Mouse (Mus musculus) cerebellum, adult 2 months (tissue): ENCODE data around the gene 2310022A10Rik. TPM values are rescaled to one million over a fixed set of nuclear protein-coding genes. Genes with fewer than 3 reads are reported as not detected.

Experiments used
- DNase-seq, 2 experiments: peaks; one replicate each; pipeline ENCODE4 v3.0.0; 2021
- H3K27ac ChIP-seq: fragments of 200-500 bp; 2 replicates; pipeline ENCODE4 v1.5.1; 2012; ENCODE audit warnings: low read length, control low read depth, inconsistent platforms; ENCODE audit not compliant: insufficient read depth
- H3K27me3 ChIP-seq: fragments of 200-500 bp; 2 replicates; pipeline ENCODE4 v1.6.1; 2012; ENCODE audit warnings: inconsistent platforms, mild to moderate bottlenecking, low read length, moderate library complexity; ENCODE audit not compliant: control insufficient read depth, insufficient read depth
- H3K4me1 ChIP-seq: fragments of 200-500 bp; 2 replicates; pipeline ENCODE4 v1.6.1; 2011; ENCODE audit warnings: low read length; ENCODE audit not compliant: control insufficient read depth, insufficient read depth
- H3K4me3 ChIP-seq: fragments of 200-500 bp; replicated peaks from 2 replicates; pipeline ENCODE3; 2011; ENCODE audit warnings: mild to moderate bottlenecking, low read depth, low read length, control low read depth; ENCODE audit not compliant: insufficient read depth
- CTCF ChIP-seq: fragments of 200-500 bp; IDR thresholded peaks from 2 replicates; pipeline ENCODE4 v1.5.1; 2011; ENCODE audit warnings: low read depth, mild to moderate bottlenecking, control low read depth, low read length, moderate library complexity, borderline replicate concordance; ENCODE audit not compliant: insufficient read depth
- POLR2A ChIP-seq: fragments of 200-500 bp; IDR thresholded peaks from 2 replicates; pipeline ENCODE4 v1.6.1; 2011; ENCODE audit warnings: low read length, control low read depth, borderline replicate concordance; ENCODE audit not compliant: insufficient read depth
- WGBS: fragments of 180-500 bp; shearing (Covaris S2); methylation state at CpG from one replicate; pipeline ENCODE4 v1.1.7; 2018; 5-methylcytosine and 5-hydroxymethylcytosine counted together
- polyA plus RNA-seq: library from polyadenylated mRNA; depleted of rRNA; stranded (reverse); fragments of >200 nt; gene quantifications from 2 replicates; pipeline ENCODE4 v1.2.3, GENCODE M21; 2012

2310022A10Rik gene
- polyA plus RNA-seq, 1 experiment: 46.2 TPM

GRCm38 (mm10) chr7:27535386-27535785 lies 17.6 kb upstream of the 2310022A10Rik start:
- no peaks in the 10 kb centered on the region for H3K27me3 ChIP-seq
- DNase-seq: no peak
- no peaks in the 10 kb centered on the region for H3K4me1 ChIP-seq
- H3K4me3 ChIP-seq: no peak overlapping the region
- no peak overlapping the region for H3K27ac ChIP-seq
- 91% methylated on average over 2 of the region's 2 CpGs for WGBS
- no peak for TF ChIP-seq CTCF
- TF ChIP-seq POLR2A: no peak

GRCm38 (mm10) chr7:27536618-27537017 lies 16.4 kb upstream of the 2310022A10Rik start:
- no peak overlapping the region for H3K27ac ChIP-seq
- H3K4me1 ChIP-seq: peaks cover 5% of the 10 kb centered on the region; the same call in 1 of the 2 replicates
- no peak for DNase-seq
- TF ChIP-seq CTCF (no peak), POLR2A (no peak)
- 91% methylated on average over 6 of the region's 6 CpGs for WGBS
- no peak overlapping the region for H3K4me3 ChIP-seq
- no peaks in the 10 kb centered on the region for H3K27me3 ChIP-seq

- DNase-seq: no peak
- H3K27me3 ChIP-seq: no peaks in the 10 kb centered on the region
- peaks cover 10% of the 10 kb centered on the region; the same call in 1 of the 2 replicates for H3K4me1 ChIP-seq
- no peak overlapping the region for H3K4me3 ChIP-seq
- TF ChIP-seq CTCF (no peak), POLR2A (no peak)
- H3K27ac ChIP-seq: no peak overlapping the region
- 95% methylated on average over 8 of the region's 8 CpGs for WGBS
Measured at GRCm38 (mm10) chr7:27537998-27538397, 15.0 kb upstream of the 2310022A10Rik start.

GRCm38 (mm10) chr7:27538797-27539196 lies 14.2 kb upstream of the 2310022A10Rik start:
- TF ChIP-seq POLR2A (no peak), CTCF (no peak)
- H3K27me3 ChIP-seq: no peaks in the 10 kb centered on the region
- WGBS: 89% methylated on average over 2 of the region's 2 CpGs
- H3K4me3 ChIP-seq: no peak overlapping the region
- H3K4me1 ChIP-seq: peaks cover 10% of the 10 kb centered on the region; the same call in 1 of the 2 replicates
- no peak overlapping the region for H3K27ac ChIP-seq
- DNase-seq: no peak

- TF ChIP-seq CTCF (no peak), POLR2A (no peak)
- peaks cover 14% of the 10 kb centered on the region; the same call in 1 of the 2 replicates for H3K4me1 ChIP-seq
- 81% methylated on average over 2 of the region's 2 CpGs for WGBS
- no peaks in the 10 kb centered on the region for H3K27me3 ChIP-seq
- H3K27ac ChIP-seq: no peak overlapping the region
- DNase-seq: no peak
- H3K4me3 ChIP-seq: no peak overlapping the region
Measured at GRCm38 (mm10) chr7:27540521-27540920, 12.5 kb upstream of the 2310022A10Rik start.

GRCm38 (mm10) chr7:27540935-27541334 lies 12.1 kb upstream of the 2310022A10Rik start:
- Histone ChIP-seq H3K27me3 (no peaks in the 10 kb centered on the region), H3K4me1 (peaks cover 14% of the 10 kb centered on the region; the same call in 1 of the 2 replicates), H3K4me3 (no peak overlapping the region), H3K27ac (no peak overlapping the region)
- TF ChIP-seq POLR2A: no peak
- no peak for TF ChIP-seq CTCF
- DNase-seq: no peak
- 91% methylated on average over 6 of the region's 6 CpGs for WGBS

- peak overlapping the region; percentile 27 for H3K4me3 ChIP-seq
- DNase-seq: peak in 1 of 2 experiments; percentile 26
- WGBS: 66% methylated on average over 16 of the region's 16 CpGs
- H3K27ac ChIP-seq: no peak overlapping the region
- no peaks in the 10 kb centered on the region for H3K27me3 ChIP-seq
- TF ChIP-seq CTCF: no peak
- no peak for TF ChIP-seq POLR2A
- peaks cover 14% of the 10 kb centered on the region; the same call in 1 of the 2 replicates for H3K4me1 ChIP-seq
Measured at GRCm38 (mm10) chr7:27541431-27541830, 11.6 kb upstream of the 2310022A10Rik start.

- no peak for DNase-seq
- Histone ChIP-seq H3K27me3 (no peaks in the 10 kb centered on the region), H3K27ac (no peak overlapping the region), H3K4me1 (peaks cover 14% of the 10 kb centered on the region; the same call in 1 of the 2 replicates), H3K4me3 (peak overlapping the region; percentile 92)
- no peak for TF ChIP-seq POLR2A
- TF ChIP-seq CTCF: no peak
- 72% methylated on average over 5 of the region's 5 CpGs for WGBS
Measured at GRCm38 (mm10) chr7:27541922-27542321, 11.1 kb upstream of the 2310022A10Rik start.
